10 mouse cellular contexts compared by ENCODE assay signal in genomic region chr6:143414590-143415382, GRCm38 (mm10).
A peak's percentile ranks its signal among the peaks of the same experiment; 100 is the strongest.
DNase-seq lines count a peak whose midpoint lies in the region; ATAC-seq and TF ChIP-seq lines count a peak whose summit lies in the region.
"Had no signal": no experiment of that assay in that cellular context is flagged by ENCODE, and none has a peak within 500 bp of the region (broad histone marks: within the 10 kb centered on the region; RNA-seq: fewer than 3 reads in every experiment).

No protein-coding gene starts in this region.

- ATAC-seq in embryonic facial prominence, embryonic 14.5 days (ENCODE audit: low read depth) = no peak

- no peaks in the 10 kb centered on the region for H3K36me3 ChIP-seq in embryonic facial prominence, embryonic 14.5 days (ENCODE audit: control insufficient read depth, insufficient read depth, low read length)
- H3K36me3 ChIP-seq in embryonic facial prominence, embryonic 10.5 days (replicated peaks) = no peaks in the 10 kb centered on the region

- H3K4me1 ChIP-seq in embryonic facial prominence, embryonic 14.5 days (ENCODE audit: control insufficient read depth, insufficient read depth, low read length) = no peaks in the 10 kb centered on the region
- H3K4me1 ChIP-seq in embryonic facial prominence, embryonic 10.5 days = no peaks in the 10 kb centered on the region

- H3K9me3 ChIP-seq in embryonic facial prominence, embryonic 14.5 days (ENCODE audit: control insufficient read depth, low read length) = no peaks in the 10 kb centered on the region
- H3K9me3 ChIP-seq in embryonic facial prominence, embryonic 10.5 days = no peaks in the 10 kb centered on the region

- no peak overlapping the region for H3K9ac ChIP-seq in embryonic facial prominence, embryonic 14.5 days (ENCODE audit: low read depth, low read length)
- H3K9ac ChIP-seq: liver, embryonic 14.5 days had no signal

- no peaks in the 10 kb centered on the region for H3K27me3 ChIP-seq in embryonic facial prominence, embryonic 14.5 days (replicated peaks; ENCODE audit: control insufficient read depth, insufficient read depth, low read length)
- H3K27me3 ChIP-seq in embryonic facial prominence, embryonic 10.5 days (replicated peaks; ENCODE audit: low read depth, poor library complexity, severe bottlenecking) = no peaks in the 10 kb centered on the region

- peak; percentile 30 for DNase-seq in embryonic facial prominence, embryonic 14.5 days (ENCODE audit: low spot score)
- DNase-seq in embryonic facial prominence, embryonic 10.5 days (ENCODE audit: low spot score) = no peak
- peak; percentile 74 for DNase-seq in cerebellum, adult 9-11 months
- DNase-seq in layer of hippocampus, adult 2 months (ENCODE audit: low spot score in 2 of 2) = peak; percentile 83 to 87
- DNase-seq in left cerebral cortex, postnatal 4 days = peak; percentile 86
- DNase-seq in kidney, adult 18-20 months = no peak
- DNase-seq in MN1 (ENCODE audit: low spot score) = no peak
- no peak for DNase-seq in urinary bladder, adult 2 months (ENCODE audit: low spot score)

- 83% methylated on average over 27 of the region's 27 CpGs for WGBS in embryonic facial prominence, embryonic 14.5 days
- WGBS in embryonic facial prominence, embryonic 10.5 days = 88% methylated on average over 27 of the region's 27 CpGs

- no peak overlapping the region for H3K4me3 ChIP-seq in embryonic facial prominence, embryonic 14.5 days (ENCODE audit: low read depth, low read length)
- no peak overlapping the region for H3K4me3 ChIP-seq in embryonic facial prominence, embryonic 10.5 days
- H3K4me3 ChIP-seq in layer of hippocampus, adult 2 months = peak overlapping the region; percentile 51

- no peak overlapping the region for H3K27ac ChIP-seq in embryonic facial prominence, embryonic 14.5 days (replicated peaks; ENCODE audit: low read depth, low read length)
- no peak overlapping the region for H3K27ac ChIP-seq in embryonic facial prominence, embryonic 10.5 days (replicated peaks)
- peak overlapping the region; percentile 86 for H3K27ac ChIP-seq in layer of hippocampus, adult 2 months
- H3K27ac ChIP-seq: kidney, postnatal 0 days; liver, embryonic 14.5 days had no signal

- H3K4me2 ChIP-seq in embryonic facial prominence, embryonic 14.5 days (ENCODE audit: low read depth, low read length) = no peak overlapping the region; the same call in 1 of the 2 replicates

- intact Hi-C loops in left cerebral cortex, postnatal 4 days (cut with DNase I) = no loop called here

- TF ChIP-seq CTCF in layer of hippocampus, adult 2 months (conservative IDR thresholded peaks at IDR 0.05) = no peak

Comparison
In these comparisons a context has a peak if more than half of its experiments do, and no peak if none do; other contexts are left out.
1. DNase-seq: peak in embryonic facial prominence, embryonic 14.5 days (single experiment), cerebellum, adult 9-11 months (single experiment), layer of hippocampus, adult 2 months (2 of 2) and left cerebral cortex, postnatal 4 days (single experiment); none in embryonic facial prominence, embryonic 10.5 days (single experiment), kidney, adult 18-20 months (single experiment), MN1 (single experiment) and urinary bladder, adult 2 months (single experiment).